Mouse (Mus musculus) spleen, adult 2 months (tissue): Measurements from ENCODE around the gene Als2. TPM values are rescaled to one million over a fixed set of nuclear protein-coding genes. Genes with fewer than 3 reads are reported as not detected.

ENCODE experiments used
- DNase-seq, 2 experiments: peaks; one replicate each; pipeline versions ENCODE4 v3.0.0 to v3.0.0-alpha.2; 2012 to 2021; ENCODE audit warnings: low spot score in 2 of 2, low read depth in 1 of 2
- H3K27ac ChIP-seq: fragments of 200-500 bp; 2 replicates; pipeline ENCODE4 v1.5.1; 2012; ENCODE audit warnings: low read length, inconsistent platforms; ENCODE audit not compliant: insufficient read depth
- H3K27me3 ChIP-seq: fragments of 200-500 bp; 2 replicates; pipeline ENCODE4 v1.6.1; 2012; ENCODE audit warnings: mild to moderate bottlenecking, moderate library complexity, low read length, inconsistent platforms; ENCODE audit not compliant: control insufficient read depth, insufficient read depth
- H3K36me3 ChIP-seq: fragments of 200-500 bp; 2 replicates; pipeline ENCODE4 v1.6.1; 2012; ENCODE audit warnings: mild to moderate bottlenecking, low read length, inconsistent platforms; ENCODE audit not compliant: control insufficient read depth, insufficient read depth
- H3K4me1 ChIP-seq: fragments of 200-500 bp; 2 replicates; pipeline ENCODE4 v1.6.1; 2011; ENCODE audit warnings: inconsistent platforms; ENCODE audit not compliant: control insufficient read depth, insufficient read depth, insufficient read length
- H3K4me3 ChIP-seq: fragments of 200-500 bp; 2 replicates; pipeline ENCODE4 v1.5.1; 2011; ENCODE audit warnings: mild to moderate bottlenecking, inconsistent platforms; ENCODE audit not compliant: insufficient read depth, insufficient read length; ENCODE audit errors: extremely low read depth
- CTCF ChIP-seq: fragments of 200-500 bp; IDR thresholded peaks from 2 replicates; pipeline ENCODE4 v1.5.1; 2011; ENCODE audit warnings: mild to moderate bottlenecking, inconsistent platforms; ENCODE audit not compliant: insufficient read depth, insufficient read length, insufficient replicate concordance; ENCODE audit errors: extremely low read depth
- POLR2A ChIP-seq: fragments of 200-500 bp; IDR thresholded peaks from 2 replicates; pipeline ENCODE4 v1.6.1; 2011; ENCODE audit warnings: low read depth, low read length, inconsistent platforms
- WGBS: fragments of 180-500 bp; shearing (Covaris S2); methylation state at CpG from one replicate; pipeline ENCODE4 v1.1.7; 2018; 5-methylcytosine and 5-hydroxymethylcytosine counted together
- polyA plus RNA-seq: library from polyadenylated mRNA; depleted of rRNA; stranded (reverse); fragments of >200 nt; gene quantifications from 2 replicates; pipeline ENCODE4 v1.2.3, GENCODE M21; 2012

Als2 gene
- polyA plus RNA-seq, 1 experiment = 3.0 TPM

- 70% methylated on average over 10 of the region's 10 CpGs for WGBS
- no peaks in the 10 kb centered on the region for H3K4me1 ChIP-seq
- H3K4me3 ChIP-seq = no peak overlapping the region
- DNase-seq = no peak
- TF ChIP-seq POLR2A (no peak), CTCF (no peak)
- H3K27ac ChIP-seq = no peak overlapping the region
- no peaks in the 10 kb centered on the region for H3K27me3 ChIP-seq
- peaks cover 7% of the 10 kb centered on the region; the same call in 1 of the 2 replicates for H3K36me3 ChIP-seq
Observed at GRCm38 (mm10) chr1:59174514-59175373, 62.3 kb downstream of the Als2 start.

DNA sequence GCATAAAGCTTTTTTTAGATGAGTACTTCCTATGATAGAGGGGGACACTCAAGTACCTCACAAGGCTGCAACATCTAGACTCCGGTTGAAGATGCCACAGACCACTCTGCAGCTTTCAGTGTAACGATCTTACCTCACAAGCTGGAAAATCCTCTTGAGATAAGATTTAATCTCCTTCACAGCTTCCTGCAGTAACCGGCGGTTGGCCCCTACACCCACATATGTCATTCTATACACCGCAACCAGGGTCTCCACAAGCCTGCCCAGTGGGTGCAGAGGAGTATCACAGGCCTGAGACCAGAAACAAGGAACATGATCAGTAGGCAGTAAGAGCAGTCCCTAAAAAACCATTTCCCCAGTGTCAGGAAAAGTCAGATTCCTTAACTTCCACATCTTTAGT is 64.0 kb downstream of the Als2 start:
- H3K27ac ChIP-seq = no peak overlapping the region
- no peaks in the 10 kb centered on the region for H3K4me1 ChIP-seq
- H3K4me3 ChIP-seq = no peak overlapping the region
- WGBS = 43% methylated on average over 5 of the region's 5 CpGs
- DNase-seq = no peak
- H3K36me3 ChIP-seq = peaks cover 9% of the 10 kb centered on the region
- TF ChIP-seq CTCF = no peak
- no peak for TF ChIP-seq POLR2A
- H3K27me3 ChIP-seq = no peaks in the 10 kb centered on the region

DNA sequence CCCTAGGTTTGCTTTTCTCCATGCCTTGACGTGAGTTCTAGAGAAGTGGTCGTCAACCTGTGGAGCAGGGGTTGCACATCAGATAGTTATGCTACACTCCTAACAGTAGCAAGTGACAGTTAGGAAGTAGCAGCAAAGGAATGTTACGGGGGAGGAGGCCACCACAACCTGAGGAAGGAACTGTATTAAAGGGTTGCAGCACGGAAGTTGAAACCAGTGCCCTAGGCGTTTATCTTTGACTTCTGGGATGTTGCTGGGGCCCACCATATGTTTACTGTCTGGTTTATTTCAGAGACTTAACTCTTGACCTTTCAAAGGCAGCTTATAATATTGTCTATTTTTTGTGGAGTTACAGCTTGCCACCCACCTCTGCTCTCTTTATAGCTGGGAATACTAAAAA is 65.2 kb downstream of the Als2 start:
- no peak overlapping the region for H3K27ac ChIP-seq
- 29% methylated on average over 5 of the region's 5 CpGs for WGBS
- peaks cover 8% of the 10 kb centered on the region for H3K36me3 ChIP-seq
- no peaks in the 10 kb centered on the region for H3K27me3 ChIP-seq
- DNase-seq = no peak
- TF ChIP-seq POLR2A (no peak), CTCF (no peak)
- no peak overlapping the region for H3K4me3 ChIP-seq
- H3K4me1 ChIP-seq = no peaks in the 10 kb centered on the region

GRCm38 (mm10) chr1:59170290-59170689 is 66.7 kb downstream of the Als2 start:
- Histone ChIP-seq H3K4me3 (no peak overlapping the region), H3K27ac (no peak overlapping the region), H3K4me1 (no peaks in the 10 kb centered on the region), H3K27me3 (no peaks in the 10 kb centered on the region), H3K36me3 (peaks cover 8% of the 10 kb centered on the region)
- TF ChIP-seq POLR2A (no peak), CTCF (no peak)
- WGBS = 79% methylated on average over 8 of the region's 8 CpGs
- no peak for DNase-seq

GRCm38 (mm10) chr1:59169586-59169985 is 67.4 kb downstream of the Als2 start:
- H3K27me3 ChIP-seq = no peaks in the 10 kb centered on the region
- TF ChIP-seq POLR2A = no peak
- TF ChIP-seq CTCF = no peak
- no peak overlapping the region for H3K4me3 ChIP-seq
- 90% methylated on average over 6 of the region's 6 CpGs for WGBS
- H3K4me1 ChIP-seq = no peaks in the 10 kb centered on the region
- H3K36me3 ChIP-seq = peaks cover 8% of the 10 kb centered on the region
- no peak overlapping the region for H3K27ac ChIP-seq
- no peak for DNase-seq

DNA sequence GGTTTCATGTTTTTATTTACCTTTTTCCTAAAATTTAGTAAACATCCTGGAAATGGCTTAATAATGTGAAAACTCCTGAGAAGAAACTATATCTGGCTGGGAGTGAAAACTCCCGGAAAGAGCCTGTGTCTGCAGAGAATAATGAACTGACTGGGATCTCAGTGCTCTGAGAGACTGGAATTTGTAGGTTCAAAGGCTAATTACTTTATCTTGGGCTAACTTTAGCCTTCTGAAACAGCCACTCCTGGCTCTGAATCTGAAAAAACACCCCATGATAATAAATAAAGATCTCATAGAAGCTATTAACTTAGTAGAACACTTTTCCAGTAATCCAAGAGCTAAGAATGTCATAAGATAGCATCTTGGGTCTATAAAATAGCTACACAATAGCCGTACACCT is 68.5 kb downstream of the Als2 start:
- no peak for DNase-seq
- no peak overlapping the region for H3K27ac ChIP-seq
- H3K4me1 ChIP-seq = no peaks in the 10 kb centered on the region
- H3K36me3 ChIP-seq = peaks cover 12% of the 10 kb centered on the region
- H3K4me3 ChIP-seq = no peak overlapping the region
- TF ChIP-seq POLR2A (no peak), CTCF (no peak)
- H3K27me3 ChIP-seq = no peaks in the 10 kb centered on the region
- WGBS = 94% methylated on average over 2 of the region's 2 CpGs

DNA sequence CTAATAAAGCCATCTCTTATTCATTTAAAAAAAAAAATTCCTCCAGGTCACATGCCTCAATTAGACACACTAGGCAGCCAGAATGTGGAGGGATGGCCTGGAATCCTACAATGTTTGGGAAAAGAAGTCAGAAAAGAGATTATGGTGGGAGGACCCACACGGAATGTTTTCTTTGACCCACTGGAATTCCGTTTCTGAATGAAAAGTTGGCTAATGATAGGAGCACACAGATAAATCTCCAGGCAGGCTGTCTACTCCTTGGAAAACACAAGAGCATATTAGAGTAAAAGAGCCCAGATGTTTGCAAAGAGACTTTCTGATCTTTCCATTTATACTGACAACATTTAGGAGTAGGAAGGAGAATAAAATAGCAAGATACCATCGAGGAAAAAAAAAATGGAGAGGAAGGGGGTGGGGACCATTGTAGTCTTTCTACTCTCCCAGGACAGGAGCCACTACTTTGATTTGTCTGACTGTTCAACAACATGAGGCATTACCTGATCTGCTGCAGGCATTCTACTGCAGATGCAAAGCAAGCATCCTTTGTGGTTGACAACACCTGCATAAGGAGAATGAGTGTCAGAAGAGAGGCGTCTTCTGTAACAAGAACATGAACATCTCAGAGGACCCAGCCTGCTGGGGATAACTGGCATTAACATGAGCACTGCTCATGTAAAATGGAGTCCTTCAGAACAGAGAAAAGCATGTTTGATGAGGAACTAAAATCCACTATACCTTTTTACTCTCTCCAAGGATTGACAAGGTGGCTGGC is 69.2 kb downstream of the Als2 start:
- no peak for TF ChIP-seq CTCF
- no peak for TF ChIP-seq POLR2A
- Histone ChIP-seq H3K4me1 (no peaks in the 10 kb centered on the region), H3K36me3 (peaks cover 14% of the 10 kb centered on the region), H3K27ac (no peak overlapping the region), H3K27me3 (no peaks in the 10 kb centered on the region), H3K4me3 (no peak overlapping the region)
- DNase-seq = no peak
- 80% methylated on average over 4 of the region's 4 CpGs for WGBS
